Mouse (Mus musculus) lung, adult 2 months (tissue): ENCODE measurements at regions not wholly inside any gene's neighbourhood (a gene's known extent, or its start where the extent isn't known, plus 50 kb on each side); places are given as distances from the start of the nearest gene placed in this dataset.

ENCODE experiments used
- CTCF ChIP-seq: fragments of 200-500 bp; IDR thresholded peaks from 2 replicates; pipeline ENCODE4 v1.5.1; 2011; ENCODE audit warnings: mild to moderate bottlenecking, low read length, control low read depth; ENCODE audit not compliant: insufficient read depth
- POLR2A ChIP-seq: fragments of 200-500 bp; IDR thresholded peaks from 2 replicates; pipeline ENCODE4 v1.6.1; 2011; ENCODE audit warnings: low read depth, mild to moderate bottlenecking, control low read depth, low read length, borderline replicate concordance; ENCODE audit errors: extremely low read depth

DNA sequence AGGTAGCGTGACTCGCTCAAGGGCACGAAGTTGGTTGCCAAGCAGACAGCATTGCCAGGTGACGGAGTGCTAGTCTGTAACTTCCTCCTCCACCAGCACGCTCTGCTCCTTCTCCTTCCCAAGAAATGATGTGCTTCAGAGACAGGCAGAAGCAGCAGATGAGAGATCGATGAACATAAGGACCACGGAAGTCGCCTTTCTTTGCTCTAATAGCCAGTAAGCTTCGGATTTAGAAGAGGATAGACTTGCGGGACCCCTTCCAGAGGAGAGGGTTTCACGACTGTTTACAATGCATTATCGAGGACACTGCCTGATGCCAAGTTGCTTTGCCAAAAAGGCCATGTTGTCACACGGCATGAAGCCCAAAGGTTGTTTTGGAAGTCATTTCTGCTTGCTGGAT lies 199.2 kb downstream of the Spry2 start:
- TF ChIP-seq CTCF (no peak), POLR2A (no peak)
